ENCODE assay signal across 11 mouse cellular contexts in genomic region chr11:113779680-113780041, GRCm38 (mm10). TPM values are rescaled to one million over a fixed set of nuclear protein-coding genes. Genes with fewer than 3 reads are reported as not detected.
A peak's percentile ranks its signal among the peaks of the same experiment; 100 is the strongest.
DNase-seq lines count a peak whose midpoint lies in the region; ATAC-seq lines count a peak whose summit lies in the region.
"Had no signal": no experiment of that assay in that cellular context is flagged by ENCODE, and none has a peak within 500 bp of the region (broad histone marks: within the 10 kb centered on the region; RNA-seq: fewer than 3 reads in every experiment).

No protein-coding gene starts in this region.

- DNase-seq in heart, adult 18-20 months = no peak
- no peak for DNase-seq in liver, embryonic 13.5 days
- no peak for DNase-seq in liver, embryonic 11.5 days (ENCODE audit: low spot score)
- peak; percentile 18 for DNase-seq in naive thymus-derived CD4-positive, alpha-beta T cell, adult 2 months (ENCODE audit: low read depth)
- DNase-seq in cerebellum, postnatal 10 days = no peak

- no peaks in the 10 kb centered on the region for H3K27me3 ChIP-seq in heart, embryonic 12.5 days (replicated peaks)
- H3K27me3 ChIP-seq in liver, embryonic 13.5 days = 0 out of 2 replicates have a peak, but pooled peaks cover 3% of the 10 kb centered on the region
- H3K27me3 ChIP-seq in liver, embryonic 11.5 days (replicated peaks; ENCODE audit: control insufficient read depth, insufficient read depth, low read length) = 0 out of 2 replicates have a peak, but pooled peaks cover 2% of the 10 kb centered on the region
- H3K27me3 ChIP-seq: CH12.LX; midbrain, embryonic 13.5 days had no signal

- 29% methylated on average over 6 of the region's 6 CpGs for WGBS in heart, embryonic 12.5 days
- 15% methylated on average over 6 of the region's 6 CpGs for WGBS in liver, embryonic 13.5 days (ENCODE audit: insufficient replicate concordance)
- WGBS in liver, embryonic 11.5 days = 21% methylated on average over 6 of the region's 6 CpGs

- ATAC-seq in heart, embryonic 12.5 days (ENCODE audit: insufficient number of reproducible peaks, low FRiP score) = 0 out of 2 replicates have a peak, but pooled peaks have one; percentile 20
- ATAC-seq in liver, embryonic 13.5 days (ENCODE audit: low read depth) = no peak
- no peak for ATAC-seq in liver, embryonic 11.5 days (replicated peaks; ENCODE audit: low FRiP score)

- no peaks in the 10 kb centered on the region; the same call in 1 of the 2 replicates for H3K36me3 ChIP-seq in heart, embryonic 12.5 days
- H3K36me3 ChIP-seq in liver, embryonic 13.5 days = no peaks in the 10 kb centered on the region
- no peaks in the 10 kb centered on the region for H3K36me3 ChIP-seq in liver, embryonic 11.5 days (ENCODE audit: control insufficient read depth, insufficient read depth, low read length)
- H3K36me3 ChIP-seq: midbrain, embryonic 13.5 days had no signal

- H3K9me3 ChIP-seq in heart, embryonic 12.5 days (replicated peaks) = no peaks in the 10 kb centered on the region
- H3K9me3 ChIP-seq in liver, embryonic 13.5 days (replicated peaks) = no peaks in the 10 kb centered on the region
- no peaks in the 10 kb centered on the region for H3K9me3 ChIP-seq in liver, embryonic 11.5 days (ENCODE audit: control insufficient read depth, low read length)
- H3K9me3 ChIP-seq: midbrain, embryonic 13.5 days had no signal

- no peak overlapping the region for H3K9ac ChIP-seq in heart, embryonic 12.5 days
- 0 out of 2 replicates have a peak overlapping the region, but pooled peaks have one; percentile 18 for H3K9ac ChIP-seq in liver, embryonic 13.5 days
- no peak overlapping the region for H3K9ac ChIP-seq in liver, embryonic 11.5 days (ENCODE audit: low read depth, low read length)
- H3K9ac ChIP-seq: liver, embryonic 14.5 days; midbrain, embryonic 13.5 days had no signal

- no peak overlapping the region for H3K27ac ChIP-seq in heart, embryonic 12.5 days (ENCODE audit: poor library complexity, severe bottlenecking)
- no peak overlapping the region for H3K27ac ChIP-seq in liver, embryonic 13.5 days
- H3K27ac ChIP-seq in liver, embryonic 11.5 days (ENCODE audit: low read depth, low read length) = no peak overlapping the region
- peak overlapping the region; percentile 46 for H3K27ac ChIP-seq in brown adipose tissue, adult 24 weeks (replicated peaks; ENCODE audit: low read depth, low read length)
- H3K27ac ChIP-seq: hindbrain, postnatal 0 days; liver, embryonic 14.5 days; midbrain, embryonic 13.5 days had no signal

- H3K4me1 ChIP-seq in heart, embryonic 12.5 days (replicated peaks) = peaks cover 48% of the 10 kb centered on the region
- H3K4me1 ChIP-seq in liver, embryonic 13.5 days (replicated peaks) = peaks cover 47% of the 10 kb centered on the region
- H3K4me1 ChIP-seq in liver, embryonic 11.5 days (replicated peaks; ENCODE audit: control insufficient read depth, insufficient read depth, low read length) = peaks cover 40% of the 10 kb centered on the region
- H3K4me1 ChIP-seq in brown adipose tissue, adult 24 weeks (ENCODE audit: control insufficient read depth, insufficient read depth, insufficient read length, low read length) = peaks cover 26% of the 10 kb centered on the region

- H3K4me3 ChIP-seq in heart, embryonic 12.5 days = no peak overlapping the region
- no peak overlapping the region for H3K4me3 ChIP-seq in liver, embryonic 13.5 days (replicated peaks)
- H3K4me3 ChIP-seq in liver, embryonic 11.5 days (ENCODE audit: low read depth, low read length) = no peak overlapping the region
- no peak overlapping the region for H3K4me3 ChIP-seq in brown adipose tissue, adult 24 weeks (ENCODE audit: insufficient read depth, low read depth, low read length)
- H3K4me3 ChIP-seq: midbrain, embryonic 13.5 days had no signal

- no peak overlapping the region for H3K4me2 ChIP-seq in heart, embryonic 12.5 days
- H3K4me2 ChIP-seq in liver, embryonic 13.5 days = no peak overlapping the region
- H3K4me2 ChIP-seq in liver, embryonic 11.5 days = no peak overlapping the region
- H3K4me2 ChIP-seq: midbrain, embryonic 13.5 days had no signal

RNA-seq across cellular contexts. Expression of gene Cdc42ep4, which starts 28.0 kb away (rescaled TPM):
- polyA plus RNA-seq in heart, embryonic 12.5 days (2016; fragmentation: Nextera tagmentation; extraction: Ambion mirVana) = 23.2 and 24.3 TPM in 2 replicates
- 10 to 100 TPM; 19.1 to 23.8 TPM for total RNA-seq in heart, adult 18-20 months (2021)
- 17.3 and 18.4 TPM in 2 replicates for polyA plus RNA-seq in liver, embryonic 13.5 days (2015; fragmentation: Nextera tagmentation; extraction: Ambion mirVana)
- 26.0 and 29.5 TPM in 2 replicates for polyA plus RNA-seq in liver, embryonic 11.5 days (2014; fragmentation: Nextera tagmentation; extraction: Ambion mirVana)
- polyA plus RNA-seq in brown adipose tissue, adult 24 weeks (2012; ENCODE audit: insufficient read depth, insufficient read length, missing spikeins) = 8.7 and 16.3 TPM in 2 replicates
